In genomic region chr17:28907959-28908358, GRCm38 (mm10) we compare ENCODE assay signal across 12 mouse cellular contexts. TPM values are rescaled to one million over a fixed set of nuclear protein-coding genes. Genes with fewer than 3 reads are reported as not detected.
DNase-seq lines count a peak whose midpoint lies in the region; ATAC-seq and TF ChIP-seq lines count a peak whose summit lies in the region.
"Had no signal": no experiment of that assay in that cellular context is flagged by ENCODE, and none has a peak within 500 bp of the region (broad histone marks: within the 10 kb centered on the region; RNA-seq: fewer than 3 reads in every experiment).

No protein-coding gene starts in this region.

- WGBS in liver, postnatal 0 days (ENCODE audit: insufficient replicate concordance): 77% methylated on average over 7 of the region's 7 CpGs

- no peak for TF ChIP-seq EP300 in liver, postnatal 0 days (IDR thresholded peaks at IDR 0.05; ENCODE audit: low read depth)

- peaks cover 9% of the 10 kb centered on the region for H3K4me1 ChIP-seq in liver, postnatal 0 days (ENCODE audit: insufficient read depth)

- H3K9me3 ChIP-seq in liver, postnatal 0 days (ENCODE audit: low read length): no peaks in the 10 kb centered on the region

- peak; percentile 9 for DNase-seq in heart, postnatal 4 days
- DNase-seq in heart, postnatal 25 days (ENCODE audit: low spot score): no peak
- peak; percentile 66 to 72 for DNase-seq in frontal cortex, adult 2 months (ENCODE audit: extremely low spot score in 1 of 2, low spot score in 1 of 2)
- DNase-seq in left cerebral cortex, postnatal 25 days (ENCODE audit: low spot score in 2 of 2): peak; percentile 65 to 89
- no peak for DNase-seq in ovary, postnatal 10 days (ENCODE audit: low spot score)
- DNase-seq in liver, postnatal 0 days: no peak
- DNase-seq: heart, postnatal 36 days had no signal

- no peak overlapping the region for H3K27ac ChIP-seq in liver, postnatal 0 days (ENCODE audit: low read depth)

- no peak overlapping the region for H3K4me2 ChIP-seq in liver, postnatal 0 days (ENCODE audit: low read depth, low read length)

- no peak overlapping the region for H3K4me3 ChIP-seq in liver, postnatal 0 days (ENCODE audit: low read depth, low read length)

- H3K9ac ChIP-seq in liver, postnatal 0 days (replicated peaks): no peak overlapping the region

- H3K27me3 ChIP-seq in liver, postnatal 0 days (ENCODE audit: insufficient read depth, low read length): no peaks in the 10 kb centered on the region

- H3K36me3 ChIP-seq in liver, postnatal 0 days (replicated peaks; ENCODE audit: insufficient read depth, low read length): no peaks in the 10 kb centered on the region

- intact Hi-C loops in heart, postnatal 25 days (cut with DNase I): no loop called here
- intact Hi-C loops in left cerebral cortex, postnatal 25 days (cut with DNase I): loop anchor here (2.0 to 5.0 kb wide), 3 partner anchors 15 to 216 kb away; partner anchors contain the start of genes Mapk14 and Slc26a8

- peak; percentile 45 for ATAC-seq in CD4-positive, CD25-positive, alpha-beta regulatory T cell, adult 4 months
- ATAC-seq in monocyte, adult 5-6 weeks (replicated peaks; ENCODE audit: insufficient number of reproducible peaks, low FRiP score, low TSS enrichment, poor library complexity, severe bottlenecking): no peak
- no peak for ATAC-seq in liver, postnatal 0 days

- TF ChIP-seq CTCF in liver, postnatal 0 days (IDR thresholded peaks at IDR 0.05; ENCODE audit: low read depth): no peak

RNA-seq across cellular contexts. Expression of gene 4930539E08Rik, which starts 7.2 kb away (rescaled TPM):
- total RNA-seq in heart, postnatal 4 days (2021): under 1 TPM in 1 of 2 experiments, not detected in 1; 0.12 TPM
- total RNA-seq in heart, postnatal 25 days (2021): under 1 TPM; 0.05 to 0.50 TPM
- 1 to 10 TPM; 2.0 to 3.4 TPM for polyA plus RNA-seq in CD4-positive, CD25-positive, alpha-beta regulatory T cell, adult 4 months (2017; shearing (Covaris generic))
- 6.6 and 8.3 TPM in 2 replicates for polyA plus RNA-seq in frontal cortex, adult 2 months (2012; rRNA removed)
- 10 to 100 TPM in 1 of 2 experiments, 1 to 10 TPM in 1; 9.5 to 11.4 TPM for total RNA-seq in left cerebral cortex, postnatal 25 days (2021)
- total RNA-seq in monocyte, adult 5-6 weeks (2017): 0.38 to 0.78 TPM in 2 of 3 replicates, not detected in the other
- 0.08 and 0.09 TPM in 2 replicates for polyA plus RNA-seq in liver, postnatal 0 days (2015; fragmentation: Nextera tagmentation; extraction: Ambion mirVana)
- total RNA-seq: gastrocnemius, adult 8-10 months; heart, postnatal 36 days had no signal
- polyA plus RNA-seq: liver, embryonic 16.5 days had no signal

RNA-seq across cellular contexts. Expression of gene Pxt1, which starts 35.7 kb away (rescaled TPM):
- not detected for total RNA-seq in heart, postnatal 4 days (2021)
- total RNA-seq in heart, postnatal 25 days (2021): under 1 TPM in 1 of 2 experiments, not detected in 1; 0.42 TPM
- polyA plus RNA-seq in CD4-positive, CD25-positive, alpha-beta regulatory T cell, adult 4 months (2017; shearing (Covaris generic)): not detected
- polyA plus RNA-seq in frontal cortex, adult 2 months (2012; rRNA removed): 0.23 TPM in 1 of 2 replicates, not detected in the other
- total RNA-seq in left cerebral cortex, postnatal 25 days (2021): not detected
- total RNA-seq in monocyte, adult 5-6 weeks (2017): not detected in 3 replicates
- 0.14 and 0.29 TPM in 2 replicates for polyA plus RNA-seq in liver, postnatal 0 days (2015; fragmentation: Nextera tagmentation; extraction: Ambion mirVana)
- total RNA-seq: CH12.LX; gastrocnemius, adult 8-10 months had no signal

RNA-seq across cellular contexts. Expression of gene Kctd20, which starts 43.8 kb away (rescaled TPM):
- 10 to 100 TPM; 63.1 to 65.3 TPM for total RNA-seq in heart, postnatal 4 days (2021)
- total RNA-seq in heart, postnatal 25 days (2021): 10 to 100 TPM; 54.9 to 64.2 TPM
- 10 to 100 TPM; 33.3 to 62.9 TPM for polyA plus RNA-seq in CD4-positive, CD25-positive, alpha-beta regulatory T cell, adult 4 months (2017; shearing (Covaris generic))
- polyA plus RNA-seq in frontal cortex, adult 2 months (2012; rRNA removed): 49.1 and 50.1 TPM in 2 replicates
- total RNA-seq in left cerebral cortex, postnatal 25 days (2021): 10 to 100 TPM; 74.0 to 77.4 TPM
- 67.0 to 103 TPM (median 95.1 TPM) in 3 replicates for total RNA-seq in monocyte, adult 5-6 weeks (2017)
- polyA plus RNA-seq in liver, postnatal 0 days (2015; fragmentation: Nextera tagmentation; extraction: Ambion mirVana): 38.6 and 39.5 TPM in 2 replicates

RNA-seq across cellular contexts. Expression of gene Pnpla1, which starts 49.7 kb away (rescaled TPM):
- under 1 TPM in 1 of 2 experiments, not detected in 1; 0.07 TPM for total RNA-seq in heart, postnatal 4 days (2021)
- not detected for total RNA-seq in heart, postnatal 25 days (2021)
- polyA plus RNA-seq in CD4-positive, CD25-positive, alpha-beta regulatory T cell, adult 4 months (2017; shearing (Covaris generic)): not detected
- 0.22 and 0.23 TPM in 2 replicates for polyA plus RNA-seq in frontal cortex, adult 2 months (2012; rRNA removed)
- total RNA-seq in left cerebral cortex, postnatal 25 days (2021): under 1 TPM; 0.46 to 0.57 TPM
- total RNA-seq in monocyte, adult 5-6 weeks (2017): not detected in 3 replicates
- 0.09 and 0.16 TPM in 2 replicates for polyA plus RNA-seq in liver, postnatal 0 days (2015; fragmentation: Nextera tagmentation; extraction: Ambion mirVana)
- total RNA-seq: CH12.LX; gastrocnemius, adult 8-10 months; heart, postnatal 36 days had no signal

Comparison
In these comparisons a context has a peak if more than half of its experiments do, and no peak if none do; other contexts are left out.
1. DNase-seq: peak in heart, postnatal 4 days (single experiment), frontal cortex, adult 2 months (2 of 2) and left cerebral cortex, postnatal 25 days (2 of 2); none in heart, postnatal 25 days (single experiment), ovary, postnatal 10 days (single experiment) and liver, postnatal 0 days (single experiment).